Comparison of ENCODE assay signal across 17 mouse cellular contexts in genomic region chr1:4669732-4670131, GRCm38 (mm10).
DNase-seq lines count a peak whose midpoint lies in the region; ATAC-seq and TF ChIP-seq lines count a peak whose summit lies in the region.
"Had no signal": no experiment of that assay in that cellular context is flagged by ENCODE, and none has a peak within 500 bp of the region (broad histone marks: within the 10 kb centered on the region; RNA-seq: fewer than 3 reads in every experiment).

No protein-coding gene starts in this region.

- H3K4me1 ChIP-seq in midbrain, postnatal 0 days (ENCODE audit: insufficient read depth, low read length), result no peaks in the 10 kb centered on the region
- H3K4me1 ChIP-seq in midbrain, embryonic 16.5 days (ENCODE audit: control insufficient read depth, insufficient read depth, low read length), result no peaks in the 10 kb centered on the region
- H3K4me1 ChIP-seq in stomach, postnatal 0 days (replicated peaks; ENCODE audit: control insufficient read depth, insufficient read depth), result no peaks in the 10 kb centered on the region
- H3K4me1 ChIP-seq: forebrain, embryonic 15.5 days; hindbrain, embryonic 10.5 days; neural tube, embryonic 12.5 days; stomach, embryonic 15.5 days had no signal

- H3K9me3 ChIP-seq in midbrain, postnatal 0 days (ENCODE audit: low read length), result no peaks in the 10 kb centered on the region
- H3K9me3 ChIP-seq in midbrain, embryonic 16.5 days (replicated peaks; ENCODE audit: control insufficient read depth, low read length, poor library complexity, severe bottlenecking), result no peaks in the 10 kb centered on the region
- no peaks in the 10 kb centered on the region for H3K9me3 ChIP-seq in stomach, postnatal 0 days (ENCODE audit: control insufficient read depth, low read length)
- H3K9me3 ChIP-seq: forebrain, embryonic 15.5 days; hindbrain, embryonic 10.5 days; limb, embryonic 13.5 days; neural tube, embryonic 12.5 days; stomach, embryonic 15.5 days had no signal

- no peak overlapping the region for H3K27ac ChIP-seq in layer of hippocampus, adult 2 months
- no peak overlapping the region for H3K27ac ChIP-seq in midbrain, postnatal 0 days (ENCODE audit: low read depth, low read length)
- no peak overlapping the region for H3K27ac ChIP-seq in midbrain, embryonic 16.5 days (ENCODE audit: low read length)
- no peak overlapping the region for H3K27ac ChIP-seq in stomach, postnatal 0 days (replicated peaks)
- H3K27ac ChIP-seq: forebrain, embryonic 15.5 days; hindbrain, embryonic 10.5 days; limb, embryonic 13.5 days; neural tube, embryonic 12.5 days; stomach, embryonic 15.5 days had no signal

- no peaks in the 10 kb centered on the region for H3K27me3 ChIP-seq in midbrain, postnatal 0 days (ENCODE audit: insufficient read depth, low read length)
- no peaks in the 10 kb centered on the region for H3K27me3 ChIP-seq in midbrain, embryonic 16.5 days (ENCODE audit: control insufficient read depth, insufficient read depth, low read depth, low read length)
- no peaks in the 10 kb centered on the region for H3K27me3 ChIP-seq in stomach, postnatal 0 days (ENCODE audit: control insufficient read depth, insufficient read depth, low read length)
- H3K27me3 ChIP-seq: forebrain, embryonic 15.5 days; limb, embryonic 13.5 days; neural tube, embryonic 12.5 days; stomach, embryonic 15.5 days had no signal

- peak; percentile 64 for DNase-seq in heart, adult 11 months
- no peak for DNase-seq in heart, adult 18-20 months
- DNase-seq in layer of hippocampus, adult 2 months (ENCODE audit: low spot score in 2 of 2), result no peak
- DNase-seq in layer of hippocampus, postnatal 25 days (ENCODE audit: extremely low spot score in 1 of 2, low spot score in 1 of 2), result no peak
- DNase-seq in midbrain, postnatal 0 days (ENCODE audit: low spot score), result no peak
- DNase-seq in stomach, postnatal 0 days (ENCODE audit: low spot score), result no peak
- DNase-seq in cerebellum, adult 8-10 months, result no peak
- DNase-seq: cerebellum, adult 2 months; lung, embryonic 14.5 days; right cerebral cortex, postnatal 14 days had no signal

- WGBS in midbrain, postnatal 0 days, result 82% methylated on average over 1 of the region's 1 CpGs
- WGBS in midbrain, embryonic 16.5 days, result 58% methylated on average over 1 of the region's 1 CpGs
- 43% methylated on average over 1 of the region's 1 CpGs for WGBS in stomach, postnatal 0 days

- no peak overlapping the region for H3K4me2 ChIP-seq in midbrain, postnatal 0 days (ENCODE audit: low read depth, low read length, poor library complexity, severe bottlenecking)
- no peak overlapping the region for H3K4me2 ChIP-seq in midbrain, embryonic 16.5 days (ENCODE audit: low read length)
- no peak overlapping the region for H3K4me2 ChIP-seq in stomach, postnatal 0 days (replicated peaks; ENCODE audit: low read depth)
- H3K4me2 ChIP-seq: forebrain, embryonic 15.5 days; limb, embryonic 13.5 days; lung, embryonic 14.5 days; neural tube, embryonic 12.5 days; stomach, embryonic 15.5 days had no signal

- no peak for TF ChIP-seq EP300 in stomach, postnatal 0 days (optimal IDR thresholded peaks at IDR 0.05)

- no peak overlapping the region for H3K9ac ChIP-seq in midbrain, postnatal 0 days (replicated peaks; ENCODE audit: low read length, poor library complexity, severe bottlenecking)
- H3K9ac ChIP-seq in midbrain, embryonic 16.5 days (ENCODE audit: low read depth, low read length), result no peak overlapping the region
- H3K9ac ChIP-seq in stomach, postnatal 0 days (ENCODE audit: low read length), result no peak overlapping the region
- H3K9ac ChIP-seq: forebrain, embryonic 15.5 days; limb, embryonic 13.5 days; lung, embryonic 14.5 days; neural tube, embryonic 12.5 days; stomach, embryonic 15.5 days had no signal

- TF ChIP-seq CTCF in layer of hippocampus, adult 2 months (conservative IDR thresholded peaks at IDR 0.05), result peak; percentile 30
- 0 out of 2 replicates have a peak, but pooled peaks have one; percentile 5 for TF ChIP-seq CTCF in midbrain, postnatal 0 days (IDR thresholded peaks at IDR 0.05)
- peak; percentile 54 for TF ChIP-seq CTCF in stomach, postnatal 0 days (IDR thresholded peaks at IDR 0.05; ENCODE audit: low read depth)

- no peaks in the 10 kb centered on the region for H3K36me3 ChIP-seq in midbrain, postnatal 0 days (ENCODE audit: insufficient read depth, low read length)
- H3K36me3 ChIP-seq in midbrain, embryonic 16.5 days (ENCODE audit: control insufficient read depth, insufficient read depth, low read length), result no peaks in the 10 kb centered on the region
- H3K36me3 ChIP-seq in stomach, postnatal 0 days (ENCODE audit: control insufficient read depth, insufficient read depth, low read length), result no peaks in the 10 kb centered on the region
- H3K36me3 ChIP-seq: forebrain, embryonic 15.5 days; hindbrain, embryonic 10.5 days; limb, embryonic 13.5 days; neural tube, embryonic 12.5 days; stomach, embryonic 15.5 days had no signal

- ATAC-seq in midbrain, postnatal 0 days (ENCODE audit: low FRiP score), result no peak
- ATAC-seq in midbrain, embryonic 16.5 days, result no peak
- no peak for ATAC-seq in stomach, postnatal 0 days (ENCODE audit: low FRiP score, low TSS enrichment)
- ATAC-seq: forebrain, embryonic 15.5 days had no signal

- no peak overlapping the region for H3K4me3 ChIP-seq in layer of hippocampus, adult 2 months
- no peak overlapping the region for H3K4me3 ChIP-seq in midbrain, postnatal 0 days (ENCODE audit: low read depth, low read length)
- no peak overlapping the region for H3K4me3 ChIP-seq in midbrain, embryonic 16.5 days (ENCODE audit: low read depth, low read length)
- no peak overlapping the region for H3K4me3 ChIP-seq in stomach, postnatal 0 days (ENCODE audit: low read depth, low read length)
- H3K4me3 ChIP-seq: erythroblast, embryonic 14.5 days; forebrain, embryonic 15.5 days; hindbrain, embryonic 10.5 days; limb, embryonic 13.5 days; neural tube, embryonic 12.5 days; stomach, embryonic 15.5 days had no signal
